8 mouse cellular contexts compared by ENCODE assay signal in the genomic region with DNA sequence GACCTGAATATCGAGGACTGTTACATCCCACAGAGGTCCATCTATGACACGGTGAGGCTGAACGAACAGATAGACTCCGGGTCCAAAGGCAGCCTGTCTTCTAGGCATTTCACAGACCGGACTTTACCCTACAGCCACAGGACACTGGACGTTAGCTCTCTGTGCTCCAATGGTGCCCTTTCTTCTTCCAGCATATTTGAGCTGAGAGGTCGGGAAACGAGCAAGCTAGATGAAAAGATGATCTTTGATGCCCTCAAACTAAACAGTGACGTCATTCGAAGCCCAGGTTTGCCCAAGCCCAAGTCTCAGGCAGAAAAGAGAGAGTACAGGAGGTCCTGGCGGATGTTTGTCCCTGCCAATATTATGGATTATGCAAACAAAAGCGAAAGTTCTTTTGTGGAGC.
DNase-seq lines count a peak whose midpoint lies in the region; ATAC-seq lines count a peak whose summit lies in the region.

No protein-coding gene starts in this region.

- H3K36me3 ChIP-seq in erythroblast, embryonic 14.5 days (ENCODE audit: control insufficient read depth) = peaks cover 4% of the 10 kb centered on the region
- H3K36me3 ChIP-seq in heart, embryonic 14.5 days (ENCODE audit: control insufficient read depth, insufficient read depth, low read length) = peaks cover 10% of the 10 kb centered on the region
- H3K36me3 ChIP-seq in midbrain, embryonic 15.5 days (replicated peaks) = 0 out of 2 replicates have a peak, but pooled peaks cover 1% of the 10 kb centered on the region

- H3K4me2 ChIP-seq in heart, embryonic 14.5 days (ENCODE audit: low read length) = peak overlapping the region; percentile 95
- H3K4me2 ChIP-seq in midbrain, embryonic 15.5 days = peak overlapping the region; percentile 51

- H3K9ac ChIP-seq in heart, embryonic 14.5 days (ENCODE audit: low read length) = peak overlapping the region; percentile 77; the same call in 1 of the 2 replicates
- H3K9ac ChIP-seq in midbrain, embryonic 15.5 days = 0 out of 2 replicates have a peak overlapping the region, but pooled peaks have one; percentile 3

- H3K4me3 ChIP-seq in erythroblast, embryonic 14.5 days (replicated peaks) = peak overlapping the region; percentile 65
- peak overlapping the region; percentile 18 to 61 for H3K4me3 ChIP-seq in heart, embryonic 14.5 days (ENCODE audit: control insufficient read depth in 1 of 2, insufficient read depth in 1 of 2, low read depth in 1 of 2, low read length in 2 of 2)
- H3K4me3 ChIP-seq in midbrain, embryonic 15.5 days = no peak overlapping the region

- H3K27me3 ChIP-seq in erythroblast, embryonic 14.5 days (ENCODE audit: control insufficient read depth) = peaks cover 8% of the 10 kb centered on the region
- H3K27me3 ChIP-seq in heart, embryonic 14.5 days (ENCODE audit: control insufficient read depth, insufficient read depth, low read length) = no peaks in the 10 kb centered on the region
- H3K27me3 ChIP-seq in midbrain, embryonic 15.5 days (replicated peaks) = no peaks in the 10 kb centered on the region

- H3K27ac ChIP-seq in heart, embryonic 14.5 days (replicated peaks in 1 of 2; ENCODE audit: control insufficient read depth in 1 of 2, insufficient read depth in 1 of 2, low read depth in 2 of 2, low read length in 2 of 2) = no peak overlapping the region
- H3K27ac ChIP-seq in midbrain, embryonic 15.5 days = no peak overlapping the region

- peak; percentile 56 to 75 for DNase-seq in kidney, postnatal 25 days
- DNase-seq in adrenal gland, postnatal 36 days = no peak
- no peak for DNase-seq in right cerebral cortex, postnatal 36 days (ENCODE audit: low spot score in 2 of 2)
- no peak for DNase-seq in adrenal gland, adult 8-10 months

- ATAC-seq in erythroblast, adult 5-6 weeks (replicated peaks; ENCODE audit: low FRiP score, poor library complexity, severe bottlenecking) = no peak
- ATAC-seq in heart, embryonic 14.5 days (ENCODE audit: insufficient number of reproducible peaks, insufficient read depth, low FRiP score, low read depth) = no peak
- ATAC-seq in midbrain, embryonic 15.5 days (replicated peaks) = peak; percentile 35

- 76% methylated on average over 12 of the region's 12 CpGs for WGBS in heart, embryonic 14.5 days
- WGBS in midbrain, embryonic 15.5 days = 23% methylated on average over 12 of the region's 12 CpGs

- H3K9me3 ChIP-seq in erythroblast, embryonic 14.5 days (ENCODE audit: control insufficient read depth, low read length) = no peaks in the 10 kb centered on the region
- no peaks in the 10 kb centered on the region for H3K9me3 ChIP-seq in heart, embryonic 14.5 days (ENCODE audit: control insufficient read depth, low read length)
- H3K9me3 ChIP-seq in midbrain, embryonic 15.5 days = no peaks in the 10 kb centered on the region

- peaks cover 21% of the 10 kb centered on the region for H3K4me1 ChIP-seq in erythroblast, embryonic 14.5 days (ENCODE audit: control insufficient read depth)
- H3K4me1 ChIP-seq in heart, embryonic 14.5 days (ENCODE audit: control insufficient read depth in 2 of 2, insufficient read depth in 2 of 2, low read length in 2 of 2) = peaks cover 12 to 38% of the 10 kb centered on the region in 2 experiments
- peaks cover 32% of the 10 kb centered on the region for H3K4me1 ChIP-seq in midbrain, embryonic 15.5 days

Comparison
In these comparisons a context has a peak if more than half of its experiments do, and no peak if none do; other contexts are left out.
1. DNase-seq: peak in kidney, postnatal 25 days (2 of 2); none in adrenal gland, postnatal 36 days (0 of 2), right cerebral cortex, postnatal 36 days (0 of 2) and adrenal gland, adult 8-10 months (single experiment).